Mouse (Mus musculus): ENCODE results near the gene Tnrc6a. TPM values are rescaled to one million over a fixed set of nuclear protein-coding genes. Genes with fewer than 3 reads are reported as not detected.

The Tnrc6a gene
- total and polyA plus RNA-seq, 3 experiments, result 16.3 to 62.0 (median 20.1) TPM

- Histone ChIP-seq H3K27ac (ENCODE audit: insufficient read depth, low read depth) (no peak overlapping the region), H3K79me2 (replicated peaks; ENCODE audit: control insufficient read depth, extremely low read depth, insufficient read depth, poor library complexity, severe bottlenecking) (no peaks in the 10 kb centered on the region), H3K9ac (ENCODE audit: insufficient read depth, low read depth) (no peak overlapping the region), H3K4me1 (ENCODE audit: control insufficient read depth in 1 of 2, insufficient read depth in 2 of 2) (peaks cover 2 to 14% of the 10 kb centered on the region in 2 experiments; a peak in 2 of 4 replicates), H3K4me3 (replicated peaks in 1 of 3; ENCODE audit: low read depth in 2 of 3, low read length in 2 of 3, poor library complexity in 1 of 3) (no peak overlapping the region), H3K27me3 (replicated peaks) (no peaks in the 10 kb centered on the region), H3K9me3 (replicated peaks; ENCODE audit: low read length) (no peaks in the 10 kb centered on the region), H3K4me2 (ENCODE audit: insufficient read depth, low read depth, poor library complexity, severe bottlenecking) (no peak overlapping the region), H3K36me3 (replicated peaks in 1 of 2; ENCODE audit: control insufficient read depth in 1 of 2, insufficient read depth in 1 of 2, low read length in 1 of 2) (peaks cover 5 to 9% of the 10 kb centered on the region in 2 experiments)
- DNase-seq (ENCODE audit: extremely low read depth), result no peak
- dilution Hi-C loops (cut with MboI; ENCODE audit: extremely low pct_ligation_motif_present, extremely low pct_unique_long_range_greater_than_20kb, low sequenced_read_pairs) (no loop called here), in situ Hi-C loops (cut with MboI; ENCODE audit: low pct_ligation_motif_present, low pct_unique_long_range_greater_than_20kb, low sequenced_read_pairs) (loop anchor here (25.0 kb wide), 1 partner anchor 187 kb away; no protein-coding TSS in a partner anchor)
- TF ChIP-seq PAX5 (IDR thresholded peaks at IDR 0.05; ENCODE audit: low read length), result no peak
- no peak for TF ChIP-seq ZNF384 (IDR thresholded peaks at IDR 0.05; ENCODE audit: low read depth, low read length)
- no peak for TF ChIP-seq CTCF (conservative IDR thresholded peaks at IDR 0.05 in 1 of 2, IDR thresholded peaks at IDR 0.05 in 1 of 2; ENCODE audit: low read depth in 2 of 2, low read length in 2 of 2)
- no peak for TF ChIP-seq MAFK (IDR thresholded peaks at IDR 0.05; ENCODE audit: insufficient replicate concordance, low read length)
- no peak for TF ChIP-seq POLR2AphosphoS2 (IDR thresholded peaks at IDR 0.05; ENCODE audit: low read depth, low read length)
- TF ChIP-seq MYC (IDR thresholded peaks at IDR 0.05; ENCODE audit: low read depth, low read length), result no peak
- TF ChIP-seq BHLHE40 (IDR thresholded peaks at IDR 0.05; ENCODE audit: low read depth, low read length), result no peak
- no peak for TF ChIP-seq MEF2A (IDR thresholded peaks at IDR 0.05; ENCODE audit: borderline replicate concordance, low read depth, low read length)
- no peak for TF ChIP-seq UBTF (IDR thresholded peaks at IDR 0.05; ENCODE audit: low read depth, low read length)
- TF ChIP-seq HCFC1 (IDR thresholded peaks at IDR 0.05; ENCODE audit: low read depth, low read length), result no peak
- TF ChIP-seq ZMIZ1 (IDR thresholded peaks at IDR 0.05; ENCODE audit: low read depth, low read length), result no peak
- no peak for TF ChIP-seq KAT2A (IDR thresholded peaks at IDR 0.05; ENCODE audit: insufficient replicate concordance, low read length)
- TF ChIP-seq JUND (conservative IDR thresholded peaks at IDR 0.05; ENCODE audit: low read depth, low read length), result no peak
- TF ChIP-seq RAD21 (IDR thresholded peaks at IDR 0.05; ENCODE audit: low read depth, low read length), result no peak
- no peak for TF ChIP-seq ELF1 (IDR thresholded peaks at IDR 0.05; ENCODE audit: low read depth, low read length)
- no peak for TF ChIP-seq EP300 (IDR thresholded peaks at IDR 0.05; ENCODE audit: low read length)
- TF ChIP-seq MAZ (IDR thresholded peaks at IDR 0.05; ENCODE audit: low read depth, low read length), result no peak
- no peak for TF ChIP-seq POLR2A (IDR thresholded peaks at IDR 0.05; ENCODE audit: low read depth, low read length)
- no peak for TF ChIP-seq SMC3 (IDR thresholded peaks at IDR 0.05; ENCODE audit: low read depth, low read length)
Measured at GRCm38 (mm10) chr7:123199656-123200206, 76.0 kb downstream of the Tnrc6a start.

- H3K4me1 ChIP-seq (ENCODE audit: control insufficient read depth in 1 of 2, insufficient read depth in 2 of 2), result peaks cover 2 to 14% of the 10 kb centered on the region in 2 experiments; a peak in 2 of 4 replicates
- peaks cover 0 to 2% of the 10 kb centered on the region in 2 experiments for H3K36me3 ChIP-seq (replicated peaks in 1 of 2; ENCODE audit: control insufficient read depth in 1 of 2, insufficient read depth in 1 of 2, low read length in 1 of 2)
- no peak overlapping the region for H3K4me2 ChIP-seq (ENCODE audit: insufficient read depth, low read depth, poor library complexity, severe bottlenecking)
- dilution Hi-C loops (cut with MboI; ENCODE audit: extremely low pct_ligation_motif_present, extremely low pct_unique_long_range_greater_than_20kb, low sequenced_read_pairs), result no loop called here
- no peak for DNase-seq (ENCODE audit: extremely low read depth)
- no peaks in the 10 kb centered on the region for H3K79me2 ChIP-seq (replicated peaks; ENCODE audit: control insufficient read depth, extremely low read depth, insufficient read depth, poor library complexity, severe bottlenecking)
- H3K9me3 ChIP-seq (replicated peaks; ENCODE audit: low read length), result no peaks in the 10 kb centered on the region
- no peaks in the 10 kb centered on the region for H3K27me3 ChIP-seq (replicated peaks)
- H3K27ac ChIP-seq (ENCODE audit: insufficient read depth, low read depth), result no peak overlapping the region
- no peak for TF ChIP-seq JUND (conservative IDR thresholded peaks at IDR 0.05; ENCODE audit: low read depth, low read length)
- TF ChIP-seq MAX (IDR thresholded peaks at IDR 0.05; ENCODE audit: low read length), result no peak
- TF ChIP-seq TCF12 (IDR thresholded peaks at IDR 0.05; ENCODE audit: low read depth, low read length), result no peak
- no peak for TF ChIP-seq USF1 (IDR thresholded peaks at IDR 0.05; ENCODE audit: low read depth, low read length)
- TF ChIP-seq GABPA (IDR thresholded peaks at IDR 0.05; ENCODE audit: insufficient replicate concordance, low read depth, low read length), result no peak
- TF ChIP-seq E2F4 (IDR thresholded peaks at IDR 0.05; ENCODE audit: insufficient replicate concordance, low read depth, low read length), result no peak
- TF ChIP-seq TBP (conservative IDR thresholded peaks at IDR 0.05; ENCODE audit: low read depth, low read length), result no peak
- TF ChIP-seq POLR2AphosphoS2 (IDR thresholded peaks at IDR 0.05; ENCODE audit: low read depth, low read length), result no peak
- no peak for TF ChIP-seq ETS1 (conservative IDR thresholded peaks at IDR 0.05; ENCODE audit: low read depth, low read length)
- TF ChIP-seq JUN (IDR thresholded peaks at IDR 0.05; ENCODE audit: insufficient read depth, low read depth, low read length), result no peak
- no peak for TF ChIP-seq ZKSCAN1 (IDR thresholded peaks at IDR 0.05; ENCODE audit: borderline replicate concordance, low read depth, low read length)
- TF ChIP-seq MYC (IDR thresholded peaks at IDR 0.05; ENCODE audit: low read depth, low read length), result no peak
- no peak for TF ChIP-seq CTCF (conservative IDR thresholded peaks at IDR 0.05 in 1 of 2, IDR thresholded peaks at IDR 0.05 in 1 of 2; ENCODE audit: low read depth in 2 of 2, low read length in 2 of 2)
- no peak for TF ChIP-seq IRF4 (IDR thresholded peaks at IDR 0.05; ENCODE audit: low read depth, low read length)
- TF ChIP-seq MAZ (IDR thresholded peaks at IDR 0.05; ENCODE audit: low read depth, low read length), result no peak
- TF ChIP-seq BHLHE40 (IDR thresholded peaks at IDR 0.05; ENCODE audit: low read depth, low read length), result no peak
- no peak for TF ChIP-seq KAT2A (IDR thresholded peaks at IDR 0.05; ENCODE audit: insufficient replicate concordance, low read length)
- in situ Hi-C loops (cut with MboI; ENCODE audit: low pct_ligation_motif_present, low pct_unique_long_range_greater_than_20kb, low sequenced_read_pairs), result no loop called here
- H3K9ac ChIP-seq (ENCODE audit: insufficient read depth, low read depth), result no peak overlapping the region
- no peak overlapping the region for H3K4me3 ChIP-seq (replicated peaks in 1 of 3; ENCODE audit: low read depth in 2 of 3, low read length in 2 of 3, poor library complexity in 1 of 3)
Measured at GRCm38 (mm10) chr7:123200722-123201121, 77.0 kb downstream of the Tnrc6a start.
